Mouse (Mus musculus): Measurements from ENCODE around the gene 4930583I09Rik.

GRCm38 (mm10) chr17:64822561-64822960 lies 13.3 kb downstream of the 4930583I09Rik start:
- no peak for TF ChIP-seq POLR2A (IDR thresholded peaks at IDR 0.05; ENCODE audit: insufficient read length, low read depth)
- TF ChIP-seq E2F4 (IDR thresholded peaks at IDR 0.05; ENCODE audit: insufficient read depth): no peak
- TF ChIP-seq POLR2AphosphoS2 (IDR thresholded peaks at IDR 0.05; ENCODE audit: insufficient read length, low read depth): no peak
- no peak for TF ChIP-seq MYOG (IDR thresholded peaks at IDR 0.05; ENCODE audit: control insufficient read depth in 1 of 3, insufficient read depth in 1 of 3, insufficient read length in 2 of 3, low read depth in 2 of 3)
- no peak for TF ChIP-seq TCF12 (IDR thresholded peaks at IDR 0.05; ENCODE audit: insufficient read depth, poor library complexity, severe bottlenecking)
- no peak for TF ChIP-seq SRF (IDR thresholded peaks at IDR 0.05; ENCODE audit: control insufficient read depth, insufficient read length, low read depth)
- TF ChIP-seq MYOD1 (IDR thresholded peaks at IDR 0.05; ENCODE audit: control insufficient read depth in 1 of 3, insufficient read length in 2 of 3, low read depth in 2 of 3): no peak
- TF ChIP-seq TCF3 (IDR thresholded peaks at IDR 0.05; ENCODE audit: insufficient read length, low read depth): no peak
- TF ChIP-seq CEBPB (IDR thresholded peaks at IDR 0.05; ENCODE audit: insufficient read depth, poor library complexity, severe bottlenecking): no peak

Measured in myocyte (in vitro differentiated cells).